Mouse (Mus musculus) G1E (cell line): ENCODE data around the gene Mknk2. TPM values are rescaled to one million over a fixed set of nuclear protein-coding genes. Genes with fewer than 3 reads are reported as not detected.

Experiments
- ATAC-seq: 2 replicates; pipeline ENCODE4 v1.8.0; 2016; ENCODE audit warnings: mild to moderate bottlenecking; ENCODE audit not compliant: insufficient number of reproducible peaks, poor library complexity, low FRiP score, severe bottlenecking; ENCODE audit errors: extremely low read depth
- DNase-seq: peaks from one replicate; pipeline ENCODE4 v3.0.0; 2012; ENCODE audit warnings: low spot score
- H3K27me3 ChIP-seq: 2 replicates; pipeline ENCODE4 v1.6.1; 2012; ENCODE audit warnings: mild to moderate bottlenecking, low read length, inconsistent platforms; ENCODE audit not compliant: insufficient read depth
- H3K36me3 ChIP-seq: replicated peaks from 2 replicates; pipeline ENCODE3; 2012; ENCODE audit warnings: mild to moderate bottlenecking, inconsistent platforms
- H3K4me1 ChIP-seq: 2 replicates; pipeline ENCODE4 v1.6.1; 2012; ENCODE audit warnings: low read depth, low read length, inconsistent platforms, mixed read lengths; ENCODE audit not compliant: insufficient read depth
- H3K4me3 ChIP-seq: 2 replicates; pipeline ENCODE4 v1.5.1; 2012; ENCODE audit warnings: low read depth, mild to moderate bottlenecking, inconsistent platforms, low read length, moderate library complexity, mixed read lengths
- H3K9me3 ChIP-seq: replicated peaks from 2 replicates; pipeline ENCODE4 v1.6.1; 2012; ENCODE audit warnings: inconsistent platforms
- CTCF ChIP-seq: IDR thresholded peaks from 2 replicates; pipeline ENCODE4 v1.5.1; 2012; ENCODE audit warnings: low read depth, low read length, inconsistent platforms, mixed read lengths
- GATA1 ChIP-seq: IDR thresholded peaks from 2 replicates; pipeline ENCODE4 v1.6.1; 2012; ENCODE audit warnings: borderline replicate concordance, low read length, inconsistent platforms, mixed read lengths
- GATA2 ChIP-seq: IDR thresholded peaks from 2 replicates; pipeline ENCODE4 v1.6.1; 2012; ENCODE audit warnings: low read depth, low read length, inconsistent platforms, borderline replicate concordance
- POLR2AphosphoS5 ChIP-seq: IDR thresholded peaks from 2 replicates; pipeline ENCODE4 v1.6.1; 2012; ENCODE audit warnings: low read depth, low read length, inconsistent platforms; ENCODE audit not compliant: insufficient replicate concordance
- TAL1 ChIP-seq: conservative IDR thresholded peaks from 2 replicates; pipeline ENCODE4 v1.6.1; 2012; ENCODE audit warnings: low read depth, low read length, inconsistent platforms, mixed read lengths
- polyA plus RNA-seq: library from polyadenylated mRNA; stranded (reverse); fragments of >175 nt; gene quantifications from 2 replicates; pipeline ENCODE4 v1.2.3, GENCODE M21; 2012
- total RNA-seq, 2 experiments: library from RNA; stranded (forward) in 1 of 2; stranded (reverse) in 1 of 2; fragments of 200-1000 nt in 1 of 2; fragments of >200 nt in 1 of 2; fragmentation: Nextera tagmentation in 1 of 2; gene quantifications; 2 replicates each; pipeline ENCODE4 v1.2.3; 2014 to 2017

Mknk2 gene
- total and polyA plus RNA-seq, 3 experiments = 70.4 to 455 (median 140) TPM

DNA sequence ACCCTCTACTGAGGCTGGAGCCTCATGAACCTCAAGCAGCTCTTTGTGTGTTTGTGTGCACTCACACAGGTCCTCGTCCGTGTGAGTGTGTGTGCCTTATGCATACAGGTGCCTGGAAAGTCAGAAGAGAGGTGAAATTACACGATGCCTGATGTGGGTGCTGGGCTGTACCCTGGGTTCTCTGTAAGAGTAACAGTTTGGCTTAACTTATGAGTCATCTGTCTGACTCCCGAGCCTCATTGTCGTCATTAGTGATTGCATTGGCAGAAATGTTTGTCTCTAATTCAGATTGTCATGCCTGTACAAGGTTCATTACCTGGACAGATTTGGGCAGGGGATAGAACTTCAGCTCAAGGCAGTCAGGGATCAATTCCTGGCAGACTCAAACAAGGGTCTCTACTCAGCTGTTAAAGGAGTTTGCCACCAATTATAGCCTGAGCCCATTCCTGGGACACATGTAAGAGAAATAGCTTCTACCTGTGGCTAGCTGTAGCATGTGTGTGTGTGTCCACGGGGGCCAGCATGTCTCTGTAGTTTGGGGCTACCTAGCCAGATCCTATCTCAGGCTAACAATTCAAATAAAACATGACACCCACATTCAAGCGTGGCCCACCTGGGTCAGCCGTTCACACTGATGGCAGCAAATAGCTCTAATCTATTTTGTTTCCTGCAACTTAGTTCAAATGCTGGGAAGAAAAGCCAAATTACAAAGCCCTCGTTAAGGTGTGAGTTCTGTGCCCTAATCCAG, 610 bp downstream of the Mknk2 start:
- Histone ChIP-seq H3K27me3 (no peaks in the 10 kb centered on the region), H3K36me3 (peaks cover 39% of the 10 kb centered on the region), H3K4me3 (peak overlapping the region; percentile 87), H3K9me3 (no peaks in the 10 kb centered on the region), H3K4me1 (peaks cover 74% of the 10 kb centered on the region)
- DNase-seq (no peak), ATAC-seq (no peak)
- TF ChIP-seq TAL1 = no peak
- no peak for TF ChIP-seq GATA2
- TF ChIP-seq POLR2AphosphoS5 = no peak
- no peak for TF ChIP-seq GATA1
- TF ChIP-seq CTCF = no peak

DNA sequence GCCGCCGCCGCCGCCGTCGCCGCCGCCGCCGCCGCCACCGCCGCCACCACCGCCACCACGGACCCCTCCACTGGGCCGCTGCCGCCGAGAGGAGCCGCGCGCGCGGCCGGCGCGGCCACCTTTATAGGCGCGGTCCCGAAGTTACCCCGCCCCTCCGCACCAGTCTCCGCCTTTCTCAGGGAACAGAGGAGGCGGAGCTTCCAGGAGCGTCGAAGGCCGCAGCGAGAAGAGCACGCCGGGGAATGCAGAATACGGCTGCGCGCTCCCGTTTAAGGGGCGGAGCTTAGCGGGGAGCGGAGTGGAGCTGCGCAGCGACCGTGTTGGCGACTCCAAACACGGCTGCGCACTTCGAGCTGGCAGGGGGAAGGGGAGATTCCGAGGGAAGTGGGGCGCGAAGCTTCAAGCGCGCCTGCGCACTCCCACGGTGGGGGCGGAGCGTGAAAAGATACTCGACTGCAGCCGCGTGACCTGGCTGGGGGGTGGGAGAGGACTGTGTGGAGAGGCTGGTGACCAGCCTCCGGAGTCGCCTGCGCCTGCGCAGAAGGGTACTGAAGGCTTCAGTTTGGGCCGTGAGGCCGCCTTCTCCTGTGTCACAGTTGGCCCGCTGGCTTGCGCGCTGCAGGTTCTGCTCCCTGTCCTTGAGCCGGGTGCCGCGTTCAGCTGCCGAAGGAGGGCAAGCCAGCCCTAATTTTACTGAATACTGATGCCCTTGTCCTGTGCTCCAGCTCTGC, 1.5 kb downstream of the Mknk2 start:
- Histone ChIP-seq H3K9me3 (no peaks in the 10 kb centered on the region), H3K36me3 (peaks cover 41% of the 10 kb centered on the region), H3K27me3 (no peaks in the 10 kb centered on the region), H3K4me1 (peaks cover 83% of the 10 kb centered on the region), H3K4me3 (peak overlapping the region; percentile 87)
- DNase-seq (peak; percentile 93), ATAC-seq (peak; percentile 54)
- TF ChIP-seq POLR2AphosphoS5 (no peak), GATA2 (no peak), CTCF (no peak), GATA1 (no peak), TAL1 (no peak)

DNA sequence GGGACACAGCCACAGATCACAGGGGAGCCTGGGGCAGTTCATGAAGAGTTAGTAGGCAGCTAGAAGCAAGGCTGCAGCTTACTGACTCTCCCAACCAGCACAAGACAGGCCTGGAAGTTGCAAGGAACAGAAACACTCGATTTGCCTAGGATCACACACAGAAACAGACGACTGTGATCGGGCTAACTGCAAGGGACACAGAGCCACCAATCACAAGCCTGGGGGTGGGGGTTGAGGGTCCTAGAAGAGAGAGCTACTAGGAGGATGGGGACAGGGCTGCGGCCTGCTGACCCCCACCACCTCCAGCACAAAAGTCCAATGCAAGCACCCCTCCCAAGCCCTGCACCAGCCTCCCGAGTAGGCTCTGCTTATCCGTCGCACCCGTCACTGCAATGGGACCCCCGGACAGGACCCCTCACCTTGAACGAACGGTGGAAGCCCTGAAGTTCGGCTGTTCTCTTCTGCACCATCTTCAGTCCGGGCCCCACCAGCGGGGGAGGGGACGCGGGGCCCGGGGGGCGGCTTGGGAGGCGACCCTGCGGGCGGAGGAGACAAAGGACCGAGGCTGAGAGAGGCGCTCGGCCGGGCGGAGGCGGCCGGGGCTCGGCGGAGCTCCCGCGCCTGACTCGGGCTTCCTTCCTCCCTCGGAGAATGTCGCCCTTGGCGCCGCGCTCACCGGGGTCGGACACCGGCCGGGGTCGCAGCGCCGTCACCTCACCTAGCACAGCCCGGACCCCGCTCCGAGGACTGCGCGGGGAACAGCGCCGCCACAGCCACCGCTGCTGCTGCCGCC, 2.3 kb downstream of the Mknk2 start:
- TF ChIP-seq POLR2AphosphoS5 = no peak
- TF ChIP-seq GATA1 = no peak
- no peak for TF ChIP-seq GATA2
- TF ChIP-seq CTCF = no peak
- no peak for TF ChIP-seq TAL1
- Histone ChIP-seq H3K4me3 (peak overlapping the region; percentile 87), H3K36me3 (peaks cover 47% of the 10 kb centered on the region), H3K4me1 (peaks cover 89% of the 10 kb centered on the region), H3K27me3 (no peaks in the 10 kb centered on the region), H3K9me3 (no peaks in the 10 kb centered on the region)
- DNase-seq (no peak), ATAC-seq (no peak)

DNA sequence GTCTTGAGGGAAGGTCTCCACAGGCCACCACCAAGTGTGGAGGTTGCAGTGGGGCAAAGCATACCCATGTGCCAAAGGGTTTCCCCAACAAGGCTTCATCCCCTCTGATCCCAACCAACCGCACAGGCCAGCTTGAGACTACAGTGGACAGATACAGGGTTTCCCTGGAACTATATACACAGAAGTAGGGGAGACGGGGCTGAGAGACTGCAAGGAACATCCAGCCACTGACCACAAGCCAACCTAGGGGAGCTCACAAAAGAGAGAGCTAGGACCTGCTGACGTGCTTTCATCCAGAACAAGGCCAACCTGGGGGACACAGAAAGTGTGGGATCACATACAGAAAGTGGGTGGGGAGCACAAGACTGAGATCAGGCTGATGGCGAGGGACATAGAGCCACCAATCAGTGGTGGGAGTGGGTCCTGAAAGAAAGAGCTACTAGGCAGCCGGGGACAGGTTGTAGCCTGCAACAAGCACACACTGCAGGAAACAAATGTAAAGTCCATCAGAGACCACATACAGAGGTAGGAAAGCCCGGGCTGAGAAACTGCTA, 3.0 kb downstream of the Mknk2 start:
- no peak for TF ChIP-seq GATA1
- Histone ChIP-seq H3K4me3 (peak overlapping the region; percentile 87), H3K27me3 (no peaks in the 10 kb centered on the region), H3K4me1 (peaks cover 89% of the 10 kb centered on the region), H3K36me3 (peaks cover 54% of the 10 kb centered on the region), H3K9me3 (no peaks in the 10 kb centered on the region)
- ATAC-seq = no peak
- DNase-seq = no peak

DNA sequence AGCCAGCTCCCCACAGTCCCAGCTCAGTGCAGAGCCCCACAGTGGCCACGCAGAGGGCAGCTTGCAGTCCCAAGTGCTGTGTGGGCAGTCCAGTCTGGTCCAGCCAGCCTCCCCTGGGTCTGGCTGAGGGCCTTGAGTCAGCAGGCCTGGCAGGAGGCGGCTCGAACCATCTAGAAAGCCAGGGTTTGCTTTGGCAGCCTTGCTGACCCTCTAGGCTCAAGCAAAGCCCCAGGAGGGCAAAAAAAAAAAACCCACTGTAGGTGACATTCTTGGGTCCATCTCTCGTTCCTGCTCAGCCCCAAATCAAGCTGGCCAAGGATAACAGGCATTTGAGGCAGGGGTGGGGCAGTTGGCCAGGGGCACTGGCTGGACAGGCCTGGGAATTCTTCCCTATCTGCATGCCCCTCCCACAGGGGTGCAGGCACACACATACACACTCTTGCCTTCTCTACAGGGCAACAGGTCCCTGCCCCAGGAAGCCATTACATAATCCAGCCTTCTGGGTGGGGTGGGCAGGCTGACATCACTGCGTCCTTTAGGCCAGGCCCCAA, 3.7 kb downstream of the Mknk2 start:
- H3K4me1 ChIP-seq = peaks cover 89% of the 10 kb centered on the region
- no peak for ATAC-seq
- no peaks in the 10 kb centered on the region for H3K9me3 ChIP-seq
- TF ChIP-seq GATA2 (no peak), TAL1 (no peak), CTCF (no peak), GATA1 (no peak), POLR2AphosphoS5 (no peak)
- no peak for DNase-seq
- peaks cover 59% of the 10 kb centered on the region for H3K36me3 ChIP-seq
- H3K4me3 ChIP-seq = peak overlapping the region; percentile 87
- no peaks in the 10 kb centered on the region for H3K27me3 ChIP-seq

DNA sequence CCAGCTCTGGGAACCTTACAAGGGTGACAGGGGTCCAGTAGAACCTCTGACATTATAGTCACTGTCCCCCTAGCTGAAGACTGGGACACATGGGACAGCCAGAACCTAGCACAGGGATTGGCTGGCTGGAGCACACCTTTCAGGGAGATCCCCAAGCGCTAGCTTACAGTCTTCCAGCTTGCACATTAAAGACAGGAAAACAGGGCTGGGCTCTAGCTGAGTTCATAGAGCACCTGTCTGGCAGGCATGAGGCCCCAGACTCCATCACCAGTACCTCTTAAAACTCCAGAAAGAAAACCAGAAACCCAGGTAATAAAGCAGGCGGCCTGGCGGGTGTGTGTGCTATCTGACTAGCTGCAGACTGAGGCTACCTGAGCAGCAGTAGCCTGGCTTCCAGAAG, 4.2 kb downstream of the Mknk2 start:
- H3K36me3 ChIP-seq = peaks cover 65% of the 10 kb centered on the region
- no peaks in the 10 kb centered on the region for H3K27me3 ChIP-seq
- ATAC-seq (no peak), DNase-seq (no peak)
- TF ChIP-seq POLR2AphosphoS5 (no peak), GATA2 (no peak), CTCF (no peak), TAL1 (no peak), GATA1 (no peak)
- H3K9me3 ChIP-seq = no peaks in the 10 kb centered on the region
- peaks cover 90% of the 10 kb centered on the region for H3K4me1 ChIP-seq
- H3K4me3 ChIP-seq = peak overlapping the region; percentile 87; the same call in 1 of the 2 replicates
